Mouse (Mus musculus): ENCODE results near the gene Olfr736.

GRCm38 (mm10) chr14:50380863-50381262 is at the start of gene Olfr736:
- TF ChIP-seq POLR2A (IDR thresholded peaks at IDR 0.05; ENCODE audit: low read depth, low read length) (no peak), CTCF (IDR thresholded peaks at IDR 0.05; ENCODE audit: extremely low read depth, insufficient read depth, insufficient read length, insufficient replicate concordance) (no peak)

All from spleen, adult 2 months (tissue).